Mouse (Mus musculus): ENCODE data around the gene Abcg4. TPM values are rescaled to one million over a fixed set of nuclear protein-coding genes. Genes with fewer than 3 reads are reported as not detected.

Abcg4 gene
- total and polyA plus RNA-seq, 3 experiments, result 4.1 to 17.1 TPM; not detected in 1

DNA sequence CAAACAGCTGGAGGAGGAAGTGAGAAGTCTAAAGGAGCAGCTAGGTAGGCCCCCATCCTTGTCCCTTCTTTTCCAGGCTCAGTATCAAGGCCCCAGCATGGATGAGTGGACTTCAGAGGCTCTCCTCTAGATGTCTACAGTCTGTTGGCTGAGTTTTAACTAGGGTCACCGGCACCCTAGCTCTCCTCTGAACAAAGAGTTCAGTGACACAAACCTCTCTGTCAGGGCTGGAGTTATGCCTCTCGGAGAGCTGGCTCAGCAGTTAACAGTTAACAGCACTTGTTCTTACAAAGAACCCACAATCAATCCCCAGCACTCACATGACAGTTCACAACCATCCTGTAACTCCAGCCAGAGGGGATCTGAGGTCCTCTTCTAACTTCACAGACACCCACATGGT is 44.8 kb downstream of the Abcg4 start:
- TF ChIP-seq MEF2A (IDR thresholded peaks at IDR 0.05; ENCODE audit: extremely low read depth, insufficient replicate concordance, low read depth, low read length, poor library complexity, severe bottlenecking) (no peak), ETS1 (IDR thresholded peaks at IDR 0.05; ENCODE audit: low read depth, low read length) (no peak), NELFE (IDR thresholded peaks at IDR 0.05; ENCODE audit: low read depth, low read length) (no peak)
- Histone ChIP-seq H3K27ac (ENCODE audit: control insufficient read depth, low read depth, low read length) (no peak overlapping the region), H3K9ac (ENCODE audit: control insufficient read depth, low read depth, low read length, poor library complexity, severe bottlenecking) (no peak overlapping the region), H3K4me1 (ENCODE audit: control insufficient read depth in 1 of 2, insufficient read depth in 2 of 2, low read length in 2 of 2) (no peaks in the 10 kb centered on the region), H3K4me3 (ENCODE audit: control insufficient read depth in 1 of 2, insufficient read depth in 1 of 2, low read depth in 2 of 2, low read length in 2 of 2) (no peak overlapping the region), H3K79me2 (ENCODE audit: control insufficient read depth, insufficient read depth, low read length, poor library complexity) (no peaks in the 10 kb centered on the region), H3K36me3 (ENCODE audit: control insufficient read depth in 1 of 2, insufficient read depth in 2 of 2, low read length in 2 of 2) (no peaks in the 10 kb centered on the region), H3K27me3 (ENCODE audit: control insufficient read depth in 1 of 2, insufficient read depth in 2 of 2, low read length in 2 of 2) (no peaks in the 10 kb centered on the region), H3K9me3 (replicated peaks; ENCODE audit: insufficient read depth, low read length) (no peaks in the 10 kb centered on the region)
- no peak for DNase-seq (ENCODE audit: low read depth, low spot score)

GRCm38 (mm10) chr9:44241418-44241817 is 47.0 kb downstream of the Abcg4 start:
- TF ChIP-seq EP300 (IDR thresholded peaks at IDR 0.05; ENCODE audit: low read depth in 1 of 2, low read length in 2 of 2) (no peak), JUND (IDR thresholded peaks at IDR 0.05; ENCODE audit: low read depth, low read length) (no peak), GABPA (IDR thresholded peaks at IDR 0.05; ENCODE audit: low read depth, low read length) (no peak), MAX (IDR thresholded peaks at IDR 0.05; ENCODE audit: low read length) (no peak), ZMIZ1 (IDR thresholded peaks at IDR 0.05; ENCODE audit: low read depth, low read length) (no peak), KAT2A (conservative IDR thresholded peaks at IDR 0.05; ENCODE audit: low read depth, low read length) (no peak), ZNF384 (IDR thresholded peaks at IDR 0.05; ENCODE audit: low read depth, low read length) (no peak), MXI1 (IDR thresholded peaks at IDR 0.05; ENCODE audit: low read depth, low read length) (no peak), NRF1 (IDR thresholded peaks at IDR 0.05; ENCODE audit: insufficient read depth, low read depth, low read length, poor library complexity, severe bottlenecking) (no peak), MYC (IDR thresholded peaks at IDR 0.05; ENCODE audit: low read depth, low read length) (no peak), MEF2A (IDR thresholded peaks at IDR 0.05; ENCODE audit: extremely low read depth, insufficient replicate concordance, low read depth, low read length, poor library complexity, severe bottlenecking) (no peak), POLR2A (IDR thresholded peaks at IDR 0.05; ENCODE audit: control insufficient read depth in 1 of 2, insufficient read depth in 1 of 2, low read depth in 1 of 2, low read length in 2 of 2, poor library complexity in 1 of 2) (no peak), ELF1 (IDR thresholded peaks at IDR 0.05; ENCODE audit: low read depth, low read length) (no peak), HCFC1 (IDR thresholded peaks at IDR 0.05; ENCODE audit: low read depth, low read length) (no peak), SIN3A (IDR thresholded peaks at IDR 0.05; ENCODE audit: low read length) (no peak), USF1 (IDR thresholded peaks at IDR 0.05; ENCODE audit: low read depth, low read length) (no peak)
- no peak overlapping the region for H3K27ac ChIP-seq (ENCODE audit: control insufficient read depth, low read depth, low read length)
- H3K4me3 ChIP-seq (ENCODE audit: control insufficient read depth in 1 of 2, insufficient read depth in 1 of 2, low read depth in 2 of 2, low read length in 2 of 2), result no peak overlapping the region
- no peaks in the 10 kb centered on the region for H3K36me3 ChIP-seq (ENCODE audit: control insufficient read depth in 1 of 2, insufficient read depth in 2 of 2, low read length in 2 of 2)
- H3K9ac ChIP-seq (ENCODE audit: control insufficient read depth, low read depth, low read length, poor library complexity, severe bottlenecking), result no peak overlapping the region
- no peaks in the 10 kb centered on the region for H3K79me2 ChIP-seq (ENCODE audit: control insufficient read depth, insufficient read depth, low read length, poor library complexity)
- H3K27me3 ChIP-seq (ENCODE audit: control insufficient read depth in 1 of 2, insufficient read depth in 2 of 2, low read length in 2 of 2), result no peaks in the 10 kb centered on the region
- no peaks in the 10 kb centered on the region for H3K4me1 ChIP-seq (ENCODE audit: control insufficient read depth in 1 of 2, insufficient read depth in 2 of 2, low read length in 2 of 2)
- DNase-seq (ENCODE audit: low read depth, low spot score), result no peak
- H3K9me3 ChIP-seq (replicated peaks; ENCODE audit: insufficient read depth, low read length), result no peaks in the 10 kb centered on the region

Data from MEL (cell line).